Mouse (Mus musculus) kidney, postnatal 10 days (tissue): ENCODE data around the gene Opa3.

Experiments used
- DNase-seq: peaks from one replicate; pipeline ENCODE4 v3.0.0; 2021; ENCODE audit warnings: mixed read lengths

Gene Opa3

DNA sequence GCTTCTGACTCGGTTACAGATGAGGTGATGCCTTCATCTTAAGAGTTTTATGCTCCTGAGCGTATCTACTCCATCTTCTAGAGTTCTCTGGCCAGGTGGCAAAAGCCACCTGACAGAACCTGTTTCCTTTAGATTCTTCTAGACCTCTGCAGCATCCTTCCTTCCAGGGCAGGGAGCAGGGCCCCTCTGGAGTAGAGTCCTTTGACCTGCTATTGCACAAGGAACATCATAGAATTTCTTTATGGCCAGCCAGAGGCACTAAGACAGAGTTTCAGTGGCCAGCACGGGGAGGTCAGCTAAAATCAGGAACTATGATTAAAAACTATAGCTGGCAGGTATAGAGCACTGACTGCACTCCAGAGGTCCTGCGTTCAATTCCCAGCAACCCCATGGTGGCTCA is 23.9 kb downstream of the Opa3 start:
- no peak for DNase-seq

- no peak for DNase-seq
Observed at GRCm38 (mm10) chr7:19253437-19253836, 25.3 kb downstream of the Opa3 start.

- DNase-seq = no peak
Observed at GRCm38 (mm10) chr7:19255395-19255794, 27.3 kb downstream of the Opa3 start.

DNA sequence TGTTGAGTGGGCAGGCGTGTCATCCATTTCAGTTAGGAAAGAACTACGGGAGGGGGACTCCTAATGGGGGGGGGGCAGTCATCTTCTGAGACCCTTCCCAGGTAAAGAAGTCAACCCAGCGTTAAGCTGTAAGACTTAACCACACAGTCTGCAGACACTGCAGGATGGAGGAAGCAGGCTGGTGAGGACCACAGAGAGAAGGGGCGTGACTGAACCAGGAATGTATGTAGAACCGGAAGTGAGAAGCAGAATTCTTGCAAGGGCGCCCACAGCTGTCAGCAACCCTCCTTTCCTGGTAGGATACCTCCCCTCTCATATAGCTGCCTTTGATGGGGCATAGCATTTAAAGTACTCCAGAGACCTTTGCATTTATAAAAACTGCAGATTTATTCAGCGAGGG is 28.4 kb downstream of the Opa3 start:
- DNase-seq = no peak

GRCm38 (mm10) chr7:19257390-19258022 is 29.4 kb downstream of the Opa3 start:
- peak; percentile 83 for DNase-seq

DNA sequence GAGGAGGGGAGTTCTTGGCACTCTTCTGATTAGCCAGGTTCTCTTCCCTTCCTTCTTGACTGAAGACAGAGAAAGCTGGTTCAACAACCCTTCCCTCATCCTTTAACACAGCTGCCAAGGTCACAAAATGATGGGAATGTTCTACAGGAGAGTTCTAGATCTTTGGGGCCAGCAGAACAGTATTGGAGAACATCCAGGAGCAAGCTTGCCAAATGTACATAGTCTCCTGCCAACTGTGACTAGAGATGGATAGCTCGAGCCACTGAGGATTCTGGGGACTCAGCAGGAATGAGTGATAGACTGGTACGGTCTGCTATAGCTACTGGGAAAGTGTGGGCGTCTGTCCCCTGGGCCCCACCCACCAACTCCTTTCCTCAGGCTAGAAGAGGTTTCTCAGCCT is 30.2 kb downstream of the Opa3 start:
- DNase-seq = no peak

DNA sequence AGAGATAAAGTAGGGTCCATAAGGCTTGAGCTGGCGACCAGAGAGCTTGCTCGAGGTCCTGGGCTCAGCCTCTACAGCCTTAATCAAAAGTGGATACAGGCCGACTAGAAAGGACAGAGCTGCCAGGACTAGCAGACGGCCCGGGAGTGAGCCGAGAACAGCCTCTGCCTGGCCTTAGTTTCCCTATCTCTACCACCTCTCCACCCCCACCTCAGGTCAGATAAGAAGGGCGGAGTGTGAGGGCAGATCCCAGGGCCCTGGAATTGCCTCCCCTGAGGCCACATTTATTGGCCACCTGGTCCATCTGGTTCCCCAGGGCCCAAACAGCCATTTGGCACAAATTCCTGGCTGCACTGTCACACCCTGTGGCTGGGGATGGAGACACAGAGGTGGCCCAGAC is 37.0 kb downstream of the Opa3 start:
- DNase-seq = no peak

DNA sequence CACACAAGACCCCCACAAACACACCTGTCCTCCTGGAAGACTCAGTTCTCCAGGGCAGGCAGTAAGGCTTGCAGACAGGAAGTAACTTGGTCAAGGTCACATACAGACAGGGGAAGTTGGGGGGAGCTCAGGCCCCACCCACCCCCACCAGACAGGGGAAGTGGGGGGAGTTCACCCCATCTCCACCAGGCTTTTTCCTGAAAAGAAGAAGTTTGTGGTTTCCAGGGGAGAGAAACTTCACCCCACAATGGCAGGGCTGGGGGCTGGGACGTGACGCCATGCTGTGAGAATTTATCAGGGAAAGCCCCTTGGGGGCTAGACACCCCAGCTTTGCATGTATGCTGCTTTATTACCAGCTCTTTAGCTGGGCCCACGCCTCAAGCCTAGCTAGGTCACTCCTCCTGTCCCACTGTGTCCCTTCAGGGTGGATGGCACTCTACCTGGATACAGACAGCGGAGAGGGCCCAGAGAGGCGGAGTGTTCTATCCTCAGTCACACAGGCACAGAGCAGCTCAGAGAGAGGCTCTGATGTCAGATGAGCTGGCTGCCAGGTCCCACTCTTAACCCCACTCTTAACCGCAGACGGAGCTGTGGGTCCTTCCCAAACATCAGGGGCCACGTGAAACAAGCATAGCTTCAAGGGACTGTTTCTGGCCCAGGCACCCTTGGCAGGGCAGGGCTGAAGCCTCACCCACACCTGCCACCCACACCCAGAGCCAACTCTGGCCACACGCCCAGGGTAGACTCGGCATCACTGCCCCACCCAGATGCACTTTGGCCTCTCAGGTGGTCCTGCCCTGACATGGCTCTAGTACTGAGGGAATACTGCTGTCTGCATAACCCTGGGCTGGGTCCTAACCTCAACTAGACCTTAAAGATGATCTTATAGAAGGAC is 38.0 kb downstream of the Opa3 start:
- DNase-seq = peak; percentile 59

DNA sequence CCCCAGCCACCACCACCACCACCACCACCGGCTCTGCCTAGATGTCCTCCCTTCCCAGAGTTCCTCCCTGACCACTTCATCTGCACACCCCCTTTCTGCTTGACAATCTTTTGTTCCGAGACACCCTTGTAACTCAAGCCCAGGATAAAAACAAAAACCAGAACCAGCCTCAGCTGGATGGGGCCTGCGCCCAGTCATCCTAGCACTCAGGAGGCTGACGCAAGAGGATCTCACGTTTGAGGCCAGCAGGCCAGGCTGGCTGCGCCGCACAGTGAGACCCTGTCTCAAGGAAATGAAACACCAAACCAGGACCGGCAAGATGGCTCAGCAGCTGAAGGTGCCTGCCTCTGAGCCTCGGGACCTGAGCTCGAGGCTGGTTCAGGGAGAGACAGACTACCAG is 38.9 kb downstream of the Opa3 start:
- DNase-seq = no peak

GRCm38 (mm10) chr7:19268993-19269681 is 41.0 kb downstream of the Opa3 start:
- peak; percentile 61 for DNase-seq

- peak; percentile 92 for DNase-seq
Observed at GRCm38 (mm10) chr7:19269721-19270441, 41.7 kb downstream of the Opa3 start.

DNA sequence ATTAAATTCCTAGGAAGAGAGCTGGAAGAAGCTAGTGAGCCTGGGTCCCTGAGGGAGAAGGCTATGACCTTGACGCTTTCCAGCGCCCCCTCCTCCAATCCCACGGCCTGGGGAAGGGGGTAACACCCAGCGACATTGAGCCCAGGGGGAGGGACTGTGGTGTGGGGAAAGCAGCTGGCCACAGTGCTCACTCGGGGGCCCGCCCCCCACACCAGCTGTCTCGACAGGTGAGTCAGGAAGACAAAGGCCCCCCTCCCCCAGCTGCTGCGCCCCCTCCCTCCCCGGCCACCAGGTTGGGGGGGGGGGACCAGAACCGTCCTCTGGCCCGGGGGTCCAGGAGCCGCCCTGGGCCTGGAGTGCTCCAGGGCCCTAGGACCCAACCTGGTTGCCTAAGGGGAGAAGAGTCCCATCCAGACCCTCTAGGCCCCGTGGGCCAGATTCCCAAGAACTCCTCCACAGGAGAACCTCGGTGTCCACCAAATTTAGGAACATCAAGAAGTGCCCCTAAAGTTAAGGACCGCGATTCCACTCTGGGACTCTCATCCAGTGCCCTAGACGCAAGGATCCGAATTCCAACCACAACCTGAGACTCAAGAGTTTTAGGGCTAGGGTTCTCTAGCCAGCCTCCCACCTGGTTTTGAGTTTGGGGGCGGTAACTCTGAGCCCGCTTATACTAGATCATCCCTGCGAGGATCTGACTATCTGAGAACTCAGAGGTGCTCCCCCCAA is 42.5 kb downstream of the Opa3 start:
- peak; percentile 61 for DNase-seq

DNA sequence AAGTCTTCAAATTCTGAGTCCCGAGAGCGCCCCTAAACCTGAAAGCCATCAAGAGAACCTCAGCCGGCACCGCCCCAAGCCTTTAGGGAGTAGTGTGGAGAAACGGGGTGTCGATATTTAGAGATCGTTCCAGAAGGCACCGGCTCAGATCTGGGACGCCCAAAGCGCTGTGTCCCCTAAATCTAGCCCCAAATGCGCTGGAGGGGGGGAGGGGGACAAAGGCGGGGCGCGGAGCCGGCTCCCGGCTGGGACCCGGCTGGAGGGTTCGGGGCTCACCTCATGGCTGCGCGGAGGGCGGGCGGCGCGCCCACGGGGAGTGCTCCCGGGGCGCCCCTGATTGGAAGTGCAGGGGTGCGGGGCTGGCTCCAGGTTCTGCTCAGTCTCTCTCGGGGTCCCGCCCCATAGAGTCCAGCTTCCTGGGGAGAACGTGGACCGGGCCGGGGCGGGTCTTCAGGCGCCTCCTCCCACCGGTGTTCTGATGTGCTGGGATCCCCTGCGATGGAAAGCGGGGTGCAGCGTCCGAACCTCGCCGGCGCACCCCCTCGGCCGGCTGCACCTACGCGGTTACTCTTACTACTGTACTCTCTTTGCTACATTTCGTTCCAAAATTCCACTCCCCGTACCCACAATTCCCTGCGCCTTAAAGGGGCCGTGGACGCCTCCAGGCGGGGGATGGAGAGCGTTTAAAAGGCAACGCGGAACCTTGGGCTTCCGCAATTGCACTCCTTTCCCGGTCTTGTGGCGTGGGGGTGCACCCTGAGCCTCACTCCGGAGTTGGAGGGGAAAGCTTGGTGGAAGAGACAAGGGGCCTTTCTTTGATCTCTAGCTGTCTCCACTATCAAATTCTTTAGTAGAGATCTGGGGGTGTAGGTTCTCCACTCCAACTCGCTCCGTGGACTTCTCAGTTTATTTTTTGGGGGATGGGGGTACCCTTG is 43.4 kb downstream of the Opa3 start, which contains the start of gene Vasp:
Vasp (minus strand) TSS at position 580 of the 935 bp plus-strand sequence.
- peak; percentile 90 for DNase-seq

- peak; percentile 90 for DNase-seq
Observed at GRCm38 (mm10) chr7:19272173-19272764, 44.1 kb downstream of the Opa3 start.

DNA sequence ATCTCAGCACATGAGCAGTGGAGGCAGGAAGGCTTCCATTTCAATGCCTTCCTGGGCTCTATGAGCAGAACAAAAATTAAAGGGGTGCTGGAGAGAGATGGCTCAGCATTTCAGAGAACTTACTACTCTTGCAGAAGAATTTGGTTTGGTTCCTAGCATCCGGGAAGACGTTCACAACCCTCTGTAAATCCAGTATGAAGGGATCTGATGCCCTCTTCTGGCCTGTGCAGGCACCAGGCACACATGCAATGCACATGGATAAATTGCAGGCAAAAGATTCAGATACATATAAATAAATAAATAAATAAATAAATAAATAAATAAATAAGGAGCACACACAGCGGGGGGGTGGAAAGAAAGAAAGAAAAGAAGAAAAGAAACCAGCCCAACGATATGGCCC is 48.1 kb downstream of the Opa3 start:
- DNase-seq = no peak

- no peak for DNase-seq
Observed at GRCm38 (mm10) chr7:19279052-19279451, 50.9 kb downstream of the Opa3 start.

GRCm38 (mm10) chr7:19279581-19280114 is 51.5 kb downstream of the Opa3 start, which contains the start of gene Ppm1n:
TSS of gene Ppm1n (minus strand) at chr7:19280064.
- DNase-seq = no peak

- DNase-seq = peak; percentile 62
Observed at GRCm38 (mm10) chr7:19281680-19282304, 53.7 kb downstream of the Opa3 start.

- peak; percentile 88 for DNase-seq
Observed at GRCm38 (mm10) chr7:19282385-19282784, 54.3 kb downstream of the Opa3 start, which contains the start of gene Rtn2. TSS of gene Rtn2 (plus strand) at chr7:19282624.
